Mouse (Mus musculus) frontal cortex, postnatal 14 days (tissue): ENCODE data around the gene R3hdm4.

Experiments
- DNase-seq, 2 experiments: peaks; one replicate each; pipeline ENCODE4 v3.0.0; 2022; ENCODE audit warnings: low spot score in 2 of 2

Gene R3hdm4

DNA sequence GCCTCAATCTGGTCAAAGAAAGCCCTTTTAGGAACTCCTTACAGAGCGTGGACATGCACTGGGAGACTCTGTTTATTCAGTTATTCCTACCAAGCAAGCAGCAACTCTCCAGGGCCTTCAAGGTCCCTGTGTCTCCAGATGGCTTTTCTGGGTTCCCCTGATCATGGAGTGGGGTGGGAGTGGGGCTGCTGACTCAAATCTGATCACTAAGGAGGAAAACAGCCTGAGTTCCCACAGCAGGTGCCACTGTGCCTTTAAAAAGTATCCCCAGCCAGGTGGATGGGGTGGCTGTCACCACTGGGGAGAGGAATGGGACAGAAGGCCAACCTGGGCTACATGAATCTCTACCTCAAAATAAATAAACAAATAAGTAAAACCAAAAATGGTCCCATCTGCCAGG lies 22.0 kb upstream of the R3hdm4 start:
- DNase-seq = no peak

- no peak for DNase-seq
These were observed 19.7 kb upstream of the R3hdm4 start for GRCm38 (mm10) chr10:79940749-79941148.

GRCm38 (mm10) chr10:79937775-79938526 lies 16.9 kb upstream of the R3hdm4 start:
- no peak for DNase-seq

DNA sequence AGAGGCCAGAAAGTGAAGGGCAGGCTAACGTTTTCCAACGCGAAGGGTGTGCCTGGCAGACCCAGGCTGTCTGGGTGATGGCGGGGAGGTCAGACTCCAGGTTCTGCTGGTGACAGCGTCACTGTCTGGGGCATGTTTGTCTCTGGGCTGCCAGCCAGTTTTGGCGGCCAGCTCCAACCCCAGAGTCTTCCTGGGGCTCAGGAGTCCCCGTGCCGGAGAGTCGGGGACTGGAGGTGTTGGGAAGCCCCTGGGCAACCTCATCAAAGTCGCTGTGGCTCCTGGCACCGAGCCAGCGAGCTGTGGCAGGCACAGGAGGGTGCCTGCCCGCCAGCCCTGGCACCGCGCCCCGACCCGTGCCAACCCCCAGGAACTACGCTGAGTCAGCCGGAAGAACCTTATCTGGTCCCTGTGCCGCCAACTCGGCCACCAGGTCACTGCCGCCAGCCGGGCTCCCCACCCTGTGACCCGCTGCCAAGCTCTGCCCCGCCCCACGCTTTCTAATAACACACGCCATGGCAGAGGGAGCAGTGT lies 16.0 kb upstream of the R3hdm4 start:
- no peak for DNase-seq

GRCm38 (mm10) chr10:79936284-79936910 lies 15.4 kb upstream of the R3hdm4 start:
- DNase-seq = no peak

- no peak for DNase-seq
These were observed 14.0 kb upstream of the R3hdm4 start for GRCm38 (mm10) chr10:79934794-79935569.

DNA sequence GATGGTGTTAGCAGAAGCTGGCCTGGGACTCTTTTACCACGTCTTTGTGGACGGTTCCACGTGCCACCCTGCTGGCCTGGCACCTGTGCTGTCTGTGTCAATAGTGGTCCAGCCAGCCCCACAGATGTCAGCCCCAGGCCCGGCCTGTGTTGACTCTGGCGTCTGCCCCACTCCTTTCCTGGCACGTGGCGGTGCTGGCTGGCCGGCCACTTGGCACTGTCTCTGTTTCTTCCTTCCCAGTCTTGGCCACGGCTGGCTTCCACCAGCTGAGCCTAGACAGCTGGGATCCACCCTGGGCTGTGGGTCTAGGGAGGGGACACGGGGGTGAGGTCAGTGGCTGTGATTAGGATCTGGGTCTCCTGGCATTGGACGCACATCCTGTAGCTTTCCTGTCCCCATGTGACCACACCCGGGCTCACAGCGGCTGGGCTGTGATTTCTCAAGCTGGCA lies 13.3 kb upstream of the R3hdm4 start:
- peak; percentile 60 to 79 for DNase-seq

DNA sequence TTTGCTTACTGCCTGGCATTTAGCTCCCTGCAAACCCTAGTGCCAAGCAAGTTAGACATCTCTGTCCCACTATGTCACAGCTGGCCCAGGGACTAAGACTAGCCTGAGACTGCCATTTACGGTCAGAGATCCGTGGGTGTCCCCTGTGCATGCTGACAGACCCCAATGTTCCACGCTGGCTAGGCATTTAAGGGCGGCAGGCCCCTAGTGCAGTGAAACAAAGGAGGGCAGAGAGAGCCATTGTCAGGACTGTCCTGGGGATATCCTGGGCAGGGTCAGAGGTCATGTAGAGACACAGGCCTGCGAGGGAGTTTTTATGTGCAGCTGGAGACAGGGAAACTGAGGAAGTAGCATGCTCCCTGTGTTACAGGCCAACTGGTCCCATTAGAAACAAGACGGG lies 12.9 kb upstream of the R3hdm4 start:
- DNase-seq = no peak

DNA sequence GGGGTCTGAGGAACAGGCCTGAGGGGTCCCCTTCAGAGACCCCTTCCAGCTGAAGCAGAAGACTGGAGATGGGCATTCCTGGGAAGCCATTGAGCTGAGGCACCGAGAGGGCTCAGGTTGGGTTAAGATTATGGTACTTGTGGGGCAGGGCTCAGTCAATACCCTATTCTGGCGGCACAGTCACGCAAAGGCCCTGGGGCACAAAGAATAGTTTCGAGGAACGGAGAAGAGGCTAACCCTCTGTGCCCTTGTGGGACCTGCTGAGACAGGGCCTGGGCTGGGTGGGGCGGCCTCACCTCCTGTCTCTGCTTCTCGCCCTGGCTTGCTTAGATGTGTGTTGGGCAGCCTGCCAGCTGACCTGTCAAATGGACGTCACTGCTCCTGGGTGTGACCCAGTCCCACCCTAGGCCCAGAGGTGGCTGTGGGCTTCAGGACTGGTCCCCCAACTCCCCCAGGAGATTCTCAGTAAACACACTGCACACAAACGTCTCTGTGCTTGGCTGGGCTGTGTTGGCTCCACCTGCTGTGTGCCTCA lies 12.2 kb upstream of the R3hdm4 start:
- no peak for DNase-seq

DNA sequence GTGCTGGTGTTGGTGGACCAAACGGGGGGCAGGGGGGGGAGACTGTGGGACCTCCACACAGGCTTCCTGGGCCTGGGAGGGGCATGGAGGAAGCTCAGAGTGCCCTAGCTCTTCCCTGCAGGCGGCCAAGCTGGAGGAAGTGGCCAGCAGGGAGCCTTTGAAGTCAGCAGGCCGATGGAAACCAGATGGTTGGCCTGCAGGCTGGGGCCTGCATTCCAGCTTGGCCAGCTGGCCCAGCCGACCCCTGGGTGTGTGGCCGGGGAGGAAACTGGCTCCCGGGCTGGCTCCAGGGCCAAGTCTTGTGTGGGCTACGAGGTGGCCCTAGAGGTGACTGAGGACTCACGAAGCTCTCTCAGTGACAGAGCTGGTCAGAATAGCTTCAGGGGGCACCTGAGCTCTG lies 11.7 kb upstream of the R3hdm4 start:
- DNase-seq = no peak

GRCm38 (mm10) chr10:79931797-79932196 lies 10.8 kb upstream of the R3hdm4 start:
- DNase-seq = no peak

GRCm38 (mm10) chr10:79930826-79931186 lies 9.8 kb upstream of the R3hdm4 start:
- no peak for DNase-seq

- no peak for DNase-seq
These were observed 9.2 kb upstream of the R3hdm4 start for GRCm38 (mm10) chr10:79929967-79930825.

- no peak for DNase-seq
These were observed 8.1 kb upstream of the R3hdm4 start for GRCm38 (mm10) chr10:79928907-79929701.

- DNase-seq = no peak
These were observed 7.2 kb upstream of the R3hdm4 start for GRCm38 (mm10) chr10:79928030-79928694.

DNA sequence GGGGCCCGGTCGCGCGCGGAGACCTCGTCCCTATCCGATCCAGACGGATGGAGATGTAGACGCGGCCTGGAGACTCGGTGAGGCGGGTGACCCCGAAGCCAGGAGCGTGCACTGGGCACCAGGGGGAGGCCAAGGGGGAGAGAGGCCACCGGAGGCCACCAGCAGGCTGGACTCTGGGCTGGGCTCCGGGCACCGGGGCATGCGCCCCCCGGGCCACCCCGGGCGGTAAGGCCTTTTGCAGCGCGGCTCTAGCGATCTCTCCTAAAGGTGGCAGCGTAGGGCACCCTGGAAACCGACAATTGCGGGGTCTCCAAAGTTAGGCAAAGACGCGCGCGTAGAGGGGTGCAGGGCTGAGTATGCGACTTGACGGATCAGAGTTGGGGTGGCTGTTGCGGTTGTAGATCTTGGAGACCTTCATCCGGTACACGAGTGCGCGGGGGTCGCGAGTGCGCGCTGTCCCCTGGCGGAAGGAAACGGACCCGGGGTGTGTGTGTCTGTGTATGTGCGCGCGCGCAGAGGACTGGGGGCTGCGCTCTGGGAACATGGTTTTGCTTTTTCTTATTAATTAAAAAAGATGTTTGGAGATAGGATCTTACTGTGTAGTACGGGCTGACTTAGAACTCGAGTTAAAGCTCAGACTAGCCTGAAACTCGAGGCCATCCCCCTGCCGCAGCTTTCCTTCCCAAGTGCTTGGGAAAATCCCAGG lies 6.5 kb upstream of the R3hdm4 start:
- peak in 1 of 2 experiments; percentile 57 for DNase-seq

GRCm38 (mm10) chr10:79926491-79927323 lies 5.7 kb upstream of the R3hdm4 start, which contains the start of gene Arid3a:
Gene Arid3a (plus strand): TSS chr10:79927043.
- DNase-seq = peak; percentile 77 to 79
